Mouse (Mus musculus) C2C12 (cell line): ENCODE measurements around the gene Rhoc. TPM values are rescaled to one million over a fixed set of nuclear protein-coding genes. Genes with fewer than 3 reads are reported as not detected.

Experiments
- H3K27me3 ChIP-seq: one replicate; pipeline ENCODE4 v1.6.1; 2011; ENCODE audit not compliant: control insufficient read depth, insufficient read depth, insufficient read length
- H3K36me3 ChIP-seq: one replicate; pipeline ENCODE4 v1.6.1; 2011; ENCODE audit not compliant: control insufficient read depth, insufficient read depth
- H3K4me3 ChIP-seq: one replicate; pipeline ENCODE4 v1.5.1; 2011; ENCODE audit warnings: mild to moderate bottlenecking, control low read depth; ENCODE audit not compliant: poor library complexity, insufficient read depth, severe bottlenecking
- H3K79me2 ChIP-seq: one replicate; pipeline ENCODE4 v1.6.1; 2011; ENCODE audit not compliant: control insufficient read depth, insufficient read depth
- H3K79me3 ChIP-seq: one replicate; pipeline ENCODE4 v1.6.1; 2011; ENCODE audit warnings: low read depth, control low read depth
- H3ac ChIP-seq: one replicate; pipeline ENCODE3; 2011; ENCODE audit warnings: low read depth; ENCODE audit not compliant: control insufficient read depth, insufficient read length
- CEBPB ChIP-seq: IDR thresholded peaks from one replicate; pipeline ENCODE4 v1.6.1; 2011; ENCODE audit warnings: low read depth, mild to moderate bottlenecking, control low read depth, moderate library complexity
- CTCF ChIP-seq: IDR thresholded peaks from one replicate; pipeline ENCODE4 v1.5.1; 2011; ENCODE audit not compliant: control insufficient read depth, insufficient read depth, insufficient read length
- FOSL1 ChIP-seq: IDR thresholded peaks from one replicate; pipeline ENCODE4 v1.8.0; 2011; ENCODE audit warnings: mild to moderate bottlenecking, low read length; ENCODE audit not compliant: poor library complexity, insufficient read depth, severe bottlenecking
- MAX ChIP-seq: IDR thresholded peaks from one replicate; pipeline ENCODE4 v1.6.1; 2011; ENCODE audit warnings: mild to moderate bottlenecking, control low read depth
- MYOD1 ChIP-seq: IDR thresholded peaks from one replicate; pipeline ENCODE4 v1.6.1; 2011; ENCODE audit warnings: low read depth; ENCODE audit not compliant: control insufficient read depth, insufficient read length
- MYOG ChIP-seq: IDR thresholded peaks from one replicate; pipeline ENCODE4 v1.6.1; 2011; ENCODE audit not compliant: control insufficient read depth, insufficient read length; ENCODE audit errors: extremely low read depth
- USF1 ChIP-seq: IDR thresholded peaks from one replicate; pipeline ENCODE4 v1.6.1; 2011; ENCODE audit warnings: low read depth, mild to moderate bottlenecking, control low read depth, moderate library complexity
- polyA plus RNA-seq: library from polyadenylated mRNA; unstranded; fragments of >200 nt; fragmentation: generic; extraction: Trizol; gene quantifications from one replicate; pipeline ENCODE4 v1.2.1, GENCODE M21; 2012; ENCODE audit warnings: missing spikeins

Gene Rhoc
- polyA plus RNA-seq, 1 experiment = 485 TPM

DNA sequence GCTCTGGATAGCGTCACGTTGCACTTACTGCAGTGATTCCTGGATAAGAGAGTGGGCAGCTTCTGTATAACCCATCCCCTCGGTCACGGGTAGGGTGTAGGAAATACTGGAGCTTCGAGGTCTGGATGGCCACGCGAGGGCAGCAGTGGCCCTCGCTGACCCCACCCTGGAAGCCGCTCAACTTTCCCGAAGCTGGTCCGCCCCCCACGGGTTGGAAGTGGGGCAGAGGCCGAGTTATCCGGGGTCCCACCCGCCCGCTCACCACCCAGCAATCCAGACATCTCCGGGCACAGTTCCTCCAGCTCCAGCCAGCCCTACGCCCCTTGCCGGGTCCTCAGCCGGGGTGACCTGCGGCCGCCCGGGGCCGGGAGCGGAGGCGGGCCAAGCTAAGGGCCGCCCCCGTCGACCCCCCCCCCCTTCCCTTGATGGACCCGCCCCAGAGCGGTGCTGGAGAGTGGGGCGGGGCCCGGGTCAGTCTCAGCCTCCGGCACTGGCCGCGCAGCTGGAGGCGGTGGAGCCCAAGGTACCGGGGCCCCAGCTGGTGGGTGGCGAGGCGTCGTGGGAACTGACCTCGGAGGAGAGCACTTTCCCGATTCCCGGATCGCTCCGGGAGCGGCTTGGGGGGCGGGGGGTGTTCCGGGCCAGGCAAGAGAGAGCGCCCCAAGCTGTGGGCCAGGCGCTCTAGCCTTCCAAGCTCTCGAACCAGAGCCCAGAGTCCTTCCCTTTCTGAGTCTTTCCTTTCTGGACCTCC is 561 bp downstream of the Rhoc start:
- Histone ChIP-seq H3K27me3 (no peaks in the 10 kb centered on the region), H3ac (peak overlapping the region; percentile 97), H3K36me3 (peaks cover 26% of the 10 kb centered on the region), H3K79me3 (peaks cover 32% of the 10 kb centered on the region), H3K79me2 (peaks cover 48% of the 10 kb centered on the region), H3K4me3 (peak overlapping the region; percentile 66)
- TF ChIP-seq USF1 (peak; percentile 14), MAX (no peak), FOSL1 (no peak), CTCF (peak; percentile 83), CEBPB (no peak), MYOG (no peak), MYOD1 (no peak)

DNA sequence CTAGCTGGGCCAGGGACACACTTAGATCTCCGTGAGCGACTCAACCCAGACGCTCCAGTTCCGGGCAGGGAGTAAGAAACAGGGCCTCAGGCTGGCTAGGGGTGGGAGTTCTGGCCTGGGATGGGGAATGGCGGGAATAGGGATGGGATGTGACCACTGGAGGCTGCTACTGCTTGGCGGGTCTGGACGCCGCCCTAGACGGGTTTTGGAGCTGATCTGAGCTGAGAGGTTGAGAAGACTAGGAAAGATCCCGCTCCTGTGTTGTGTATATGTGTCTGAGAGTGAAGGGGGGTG is 1.1 kb downstream of the Rhoc start:
- Histone ChIP-seq H3K4me3 (peak overlapping the region; percentile 66), H3K79me2 (peaks cover 48% of the 10 kb centered on the region)

DNA sequence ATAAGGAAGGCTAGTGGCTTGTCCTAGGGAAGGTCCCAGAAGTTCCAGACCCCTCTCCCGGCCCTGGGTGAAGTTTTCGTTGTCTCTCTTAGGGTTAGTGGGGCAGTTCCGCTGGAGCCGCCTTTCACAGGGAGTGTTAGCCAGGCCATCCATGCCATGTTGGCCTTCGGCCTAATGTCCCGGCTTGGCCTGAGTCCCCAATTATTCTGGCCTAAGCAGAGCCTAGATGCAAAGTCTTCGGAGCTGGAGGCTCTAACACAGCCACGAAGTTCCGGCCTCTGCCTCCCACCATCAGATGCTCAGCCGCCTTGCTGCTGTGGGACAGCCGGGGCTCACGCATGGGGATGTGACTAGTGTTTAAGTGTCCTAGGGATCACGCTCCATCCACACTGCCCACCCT is 1.6 kb downstream of the Rhoc start:
- TF ChIP-seq CTCF = no peak
- no peak for TF ChIP-seq CEBPB
- TF ChIP-seq FOSL1 = no peak
- TF ChIP-seq USF1 = no peak
- no peak for TF ChIP-seq MAX
- TF ChIP-seq MYOD1 = no peak
- no peak for TF ChIP-seq MYOG

More for the DNA sequence above, 1.1 kb downstream of the Rhoc start:
- no peaks in the 10 kb centered on the region for H3K27me3 ChIP-seq
- peak overlapping the region; percentile 97 for H3ac ChIP-seq
- TF ChIP-seq CEBPB (no peak), CTCF (no peak), USF1 (no peak), MAX (no peak), FOSL1 (no peak), MYOD1 (no peak), MYOG (no peak)
- H3K79me3 ChIP-seq = peaks cover 32% of the 10 kb centered on the region
- H3K36me3 ChIP-seq = peaks cover 32% of the 10 kb centered on the region

DNA sequence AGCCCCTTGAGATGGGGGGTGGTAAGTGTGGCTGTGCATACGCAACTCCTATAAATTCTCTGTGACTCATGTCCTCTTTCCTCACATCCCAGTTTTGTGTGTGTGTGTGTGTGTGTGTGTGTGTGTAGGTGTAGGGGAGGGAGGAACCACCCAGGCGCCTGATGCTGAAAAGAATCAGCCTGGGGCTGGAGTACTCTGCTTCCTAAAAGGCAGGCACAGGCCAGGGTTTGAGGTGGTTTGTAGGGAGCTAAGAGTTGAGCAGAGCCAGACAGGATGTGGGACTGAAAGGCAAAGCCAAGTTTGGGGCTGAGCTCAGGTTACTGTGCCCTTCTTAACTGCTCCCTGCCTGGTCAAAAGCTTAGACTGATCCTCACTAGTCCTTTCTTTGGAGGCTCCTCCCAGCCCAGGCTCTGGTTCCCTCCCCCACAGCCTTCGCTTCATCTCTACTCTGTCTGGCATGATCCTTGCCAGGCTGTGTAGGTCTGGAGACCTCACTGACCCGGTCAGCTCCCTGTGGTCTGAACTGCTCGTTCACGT is 2.3 kb downstream of the Rhoc start:
- H3ac ChIP-seq = peak overlapping the region; percentile 97
- peaks cover 32% of the 10 kb centered on the region for H3K79me3 ChIP-seq
- TF ChIP-seq MYOG = no peak
- TF ChIP-seq CEBPB = peak; percentile 46
- H3K36me3 ChIP-seq = peaks cover 37% of the 10 kb centered on the region
- H3K79me2 ChIP-seq = peaks cover 48% of the 10 kb centered on the region
- H3K27me3 ChIP-seq = no peaks in the 10 kb centered on the region
- H3K4me3 ChIP-seq = peak overlapping the region; percentile 66

More for the DNA sequence above, 1.6 kb downstream of the Rhoc start:
- Histone ChIP-seq H3K36me3 (peaks cover 33% of the 10 kb centered on the region), H3K79me3 (peaks cover 32% of the 10 kb centered on the region), H3ac (peak overlapping the region; percentile 97), H3K79me2 (peaks cover 48% of the 10 kb centered on the region), H3K4me3 (peak overlapping the region; percentile 66), H3K27me3 (no peaks in the 10 kb centered on the region)

DNA sequence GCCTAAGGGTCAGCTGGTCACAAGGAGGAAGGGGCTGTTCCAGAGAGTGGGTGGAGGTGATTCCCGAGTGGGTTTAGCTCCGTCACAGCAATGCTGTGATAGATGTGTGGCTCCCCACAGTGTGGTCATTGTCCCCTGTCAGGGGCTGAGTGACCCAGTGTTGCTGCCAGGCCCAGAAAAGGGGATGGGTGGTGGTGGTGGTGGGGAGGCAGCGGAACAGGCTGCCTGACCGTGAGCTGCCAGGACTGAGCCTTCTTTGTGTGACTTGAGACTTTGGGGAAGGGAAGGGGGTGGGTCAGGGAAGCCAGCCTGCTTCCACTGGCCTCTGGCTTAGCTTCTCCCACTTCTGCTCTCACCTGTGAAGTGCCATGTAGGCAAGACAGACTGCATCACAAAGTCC is 2.8 kb downstream of the Rhoc start:
- H3K4me3 ChIP-seq = peak overlapping the region; percentile 66
- peaks cover 32% of the 10 kb centered on the region for H3K79me3 ChIP-seq
- no peak for TF ChIP-seq MAX
- no peak for TF ChIP-seq USF1
- no peak for TF ChIP-seq MYOG
- no peak for TF ChIP-seq FOSL1
- no peak for TF ChIP-seq MYOD1
- no peak for TF ChIP-seq CTCF
- no peak for TF ChIP-seq CEBPB
- H3K36me3 ChIP-seq = peaks cover 42% of the 10 kb centered on the region
- H3K27me3 ChIP-seq = no peaks in the 10 kb centered on the region
- H3ac ChIP-seq = peak overlapping the region; percentile 63
- peaks cover 48% of the 10 kb centered on the region for H3K79me2 ChIP-seq

DNA sequence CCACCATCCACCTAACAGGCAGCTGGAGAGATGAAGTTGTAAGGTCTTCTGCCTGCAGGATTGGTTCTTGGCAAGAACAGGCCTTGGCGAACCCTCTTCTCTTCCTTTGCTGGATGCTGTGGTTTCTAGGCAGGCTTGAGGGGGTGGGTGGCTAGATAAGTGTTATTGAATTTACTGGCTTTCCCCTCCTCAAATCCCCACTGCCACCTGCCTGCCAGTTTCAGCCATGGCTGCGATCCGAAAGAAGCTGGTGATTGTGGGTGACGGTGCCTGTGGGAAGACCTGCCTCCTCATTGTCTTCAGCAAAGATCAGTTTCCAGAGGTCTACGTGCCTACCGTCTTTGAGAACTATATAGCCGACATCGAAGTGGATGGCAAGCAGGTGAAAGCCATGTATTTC is 3.5 kb downstream of the Rhoc start:
- Histone ChIP-seq H3K79me2 (peaks cover 48% of the 10 kb centered on the region), H3K4me3 (no peak overlapping the region), H3K36me3 (peaks cover 49% of the 10 kb centered on the region), H3K79me3 (peaks cover 32% of the 10 kb centered on the region), H3ac (no peak overlapping the region), H3K27me3 (no peaks in the 10 kb centered on the region)
- no peak for TF ChIP-seq FOSL1
- TF ChIP-seq CTCF = no peak
- no peak for TF ChIP-seq CEBPB
- TF ChIP-seq USF1 = no peak
- no peak for TF ChIP-seq MYOD1
- TF ChIP-seq MAX = no peak
- no peak for TF ChIP-seq MYOG
